Mouse (Mus musculus) C2C12 (cell line): ENCODE measurements at regions not wholly inside any gene's neighbourhood (a gene's known extent, or its start where the extent isn't known, plus 50 kb on each side); places are given as distances from the start of the nearest gene placed in this dataset.

ENCODE experiments used
- CEBPB ChIP-seq: IDR thresholded peaks from one replicate; pipeline ENCODE4 v1.6.1; 2011; ENCODE audit warnings: low read depth, mild to moderate bottlenecking, control low read depth, moderate library complexity
- CTCF ChIP-seq: IDR thresholded peaks from one replicate; pipeline ENCODE4 v1.5.1; 2011; ENCODE audit not compliant: control insufficient read depth, insufficient read depth, insufficient read length
- FOSL1 ChIP-seq: IDR thresholded peaks from one replicate; pipeline ENCODE4 v1.8.0; 2011; ENCODE audit warnings: mild to moderate bottlenecking, low read length; ENCODE audit not compliant: poor library complexity, insufficient read depth, severe bottlenecking
- MAX ChIP-seq: IDR thresholded peaks from one replicate; pipeline ENCODE4 v1.6.1; 2011; ENCODE audit warnings: mild to moderate bottlenecking, control low read depth
- MYOD1 ChIP-seq: IDR thresholded peaks from one replicate; pipeline ENCODE4 v1.6.1; 2011; ENCODE audit warnings: low read depth; ENCODE audit not compliant: control insufficient read depth, insufficient read length
- MYOG ChIP-seq: IDR thresholded peaks from one replicate; pipeline ENCODE4 v1.6.1; 2011; ENCODE audit not compliant: control insufficient read depth, insufficient read length; ENCODE audit errors: extremely low read depth
- USF1 ChIP-seq: IDR thresholded peaks from one replicate; pipeline ENCODE4 v1.6.1; 2011; ENCODE audit warnings: low read depth, mild to moderate bottlenecking, control low read depth, moderate library complexity

GRCm38 (mm10) chrX:50632536-50632935 is 204.2 kb upstream of the Olfr1324 start:
- TF ChIP-seq MYOG = no peak
- no peak for TF ChIP-seq CTCF
- TF ChIP-seq CEBPB = no peak
- no peak for TF ChIP-seq MAX
- no peak for TF ChIP-seq MYOD1
- TF ChIP-seq USF1 = no peak
- TF ChIP-seq FOSL1 = no peak
